Mouse (Mus musculus) frontal cortex, adult (tissue): Measurements from ENCODE around the gene Chchd3.
A peak's percentile ranks its signal among the peaks of the same experiment; 100 is the strongest.

Source experiments
- ATAC-seq: cut with Nextera tagmentation; 2 replicates; pipeline ENCODE4 v1.9.2; 2017; ENCODE audit warnings: mild to moderate bottlenecking, moderate library complexity, mixed read lengths; ENCODE audit not compliant: low TSS enrichment

The Chchd3 gene

GRCm38 (mm10) chr6:33004607-33005006 lies 55.5 kb downstream of the Chchd3 start:
- 0 out of 2 replicates have a peak, but pooled peaks have one; percentile 27 for ATAC-seq

- ATAC-seq: no peak
Measured at GRCm38 (mm10) chr6:33002988-33003387, 57.1 kb downstream of the Chchd3 start.

GRCm38 (mm10) chr6:33001271-33001670 lies 58.8 kb downstream of the Chchd3 start:
- no peak for ATAC-seq

GRCm38 (mm10) chr6:32996597-32996996 lies 63.5 kb downstream of the Chchd3 start:
- ATAC-seq: peak; percentile 38; the same call in 1 of the 2 replicates

GRCm38 (mm10) chr6:32993847-32994246 lies 66.2 kb downstream of the Chchd3 start:
- no peak for ATAC-seq

- ATAC-seq: peak; percentile 75
Measured at GRCm38 (mm10) chr6:32990061-32990633, 69.9 kb downstream of the Chchd3 start.

GRCm38 (mm10) chr6:32988561-32988960 lies 71.5 kb downstream of the Chchd3 start:
- no peak for ATAC-seq

GRCm38 (mm10) chr6:32983876-32984275 lies 76.2 kb downstream of the Chchd3 start:
- ATAC-seq: no peak

GRCm38 (mm10) chr6:32981253-32981652 lies 78.8 kb downstream of the Chchd3 start:
- ATAC-seq: no peak

GRCm38 (mm10) chr6:32978811-32979210 lies 81.2 kb downstream of the Chchd3 start:
- ATAC-seq: no peak

GRCm38 (mm10) chr6:32971926-32972325 lies 88.1 kb downstream of the Chchd3 start:
- ATAC-seq: no peak

- no peak for ATAC-seq
Measured at GRCm38 (mm10) chr6:32968971-32969370, 91.1 kb downstream of the Chchd3 start.

GRCm38 (mm10) chr6:32962048-32962447 lies 98.0 kb downstream of the Chchd3 start:
- no peak for ATAC-seq

GRCm38 (mm10) chr6:32961477-32961876 lies 98.6 kb downstream of the Chchd3 start:
- ATAC-seq: no peak

- no peak for ATAC-seq
Measured at GRCm38 (mm10) chr6:32959816-32960550, 100.1 kb downstream of the Chchd3 start.

- ATAC-seq: no peak
Measured at GRCm38 (mm10) chr6:32955481-32955880, 104.6 kb downstream of the Chchd3 start.

- ATAC-seq: no peak
Measured at GRCm38 (mm10) chr6:32950973-32951372, 109.1 kb downstream of the Chchd3 start.

- no peak for ATAC-seq
Measured at GRCm38 (mm10) chr6:32949702-32950101, 110.4 kb downstream of the Chchd3 start.

GRCm38 (mm10) chr6:32947225-32947624 lies 112.8 kb downstream of the Chchd3 start:
- ATAC-seq: no peak

GRCm38 (mm10) chr6:32944956-32945355 lies 115.1 kb downstream of the Chchd3 start:
- no peak for ATAC-seq

GRCm38 (mm10) chr6:32943651-32944050 lies 116.4 kb downstream of the Chchd3 start:
- no peak for ATAC-seq

GRCm38 (mm10) chr6:32940299-32940698 lies 119.8 kb downstream of the Chchd3 start:
- peak; percentile 62; the same call in 1 of the 2 replicates for ATAC-seq

GRCm38 (mm10) chr6:32937643-32938042 lies 122.4 kb downstream of the Chchd3 start:
- ATAC-seq: no peak
